Mouse (Mus musculus): Measurements from ENCODE around the gene Lrrc8e.

DNA sequence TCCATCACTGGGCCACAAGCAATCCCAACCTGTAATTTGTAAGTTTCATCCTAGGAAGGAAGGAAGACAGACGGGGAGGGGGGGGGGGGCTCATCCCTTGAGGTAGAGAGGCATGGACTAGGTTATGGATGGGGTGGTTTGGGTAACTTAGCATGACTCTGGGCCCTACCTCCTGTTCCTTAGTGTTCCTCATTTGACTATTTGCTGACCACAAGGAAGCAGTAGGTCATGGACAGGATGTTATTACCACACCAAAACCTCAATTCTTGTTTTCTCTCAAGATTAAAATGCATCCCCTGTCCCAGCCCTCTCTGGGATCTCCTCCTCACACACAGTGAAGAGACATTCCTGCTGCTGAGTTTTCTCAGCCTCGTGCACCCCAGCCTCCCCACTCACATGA is 25.3 kb upstream of the Lrrc8e start:
- TF ChIP-seq GATA1 (IDR thresholded peaks at IDR 0.05; ENCODE audit: borderline replicate concordance, low read length): no peak
- TF ChIP-seq FLI1 (IDR thresholded peaks at IDR 0.05; ENCODE audit: low read length): no peak
